Mouse (Mus musculus) olfactory bulb, adult 2 months (tissue): ENCODE measurements around the gene Srrt.

Experiments
- CTCF ChIP-seq: fragments of 200-500 bp; IDR thresholded peaks from 2 replicates; pipeline ENCODE4 v1.5.1; 2012; ENCODE audit warnings: low read depth, mild to moderate bottlenecking, low read length, moderate library complexity; ENCODE audit not compliant: insufficient read depth
- POLR2A ChIP-seq: fragments of 200-500 bp; IDR thresholded peaks from 2 replicates; pipeline ENCODE4 v1.6.1; 2012; ENCODE audit warnings: mild to moderate bottlenecking, low read depth, low read length, moderate library complexity; ENCODE audit not compliant: insufficient read depth

DNA sequence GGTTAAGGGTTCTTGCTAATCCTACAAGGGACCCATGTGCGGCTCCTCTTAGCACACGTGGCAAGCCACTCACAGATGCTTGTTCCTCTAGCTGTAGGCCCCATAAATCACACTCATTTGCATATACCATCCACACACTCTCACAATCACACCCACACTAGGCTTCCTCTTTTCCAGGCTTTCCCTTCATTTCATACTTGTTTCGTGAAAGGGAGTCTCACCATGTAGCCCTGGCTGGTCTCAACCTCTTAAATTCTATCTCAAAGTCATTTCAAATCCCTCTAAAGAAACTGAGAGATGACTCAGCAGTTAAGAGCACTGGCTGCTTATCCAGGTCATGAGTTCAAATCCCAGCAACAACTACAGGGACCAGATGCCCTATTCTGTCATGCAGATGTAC lies 1.7 kb downstream of the Srrt start:
- TF ChIP-seq POLR2A (no peak), CTCF (no peak)
